8 mouse cellular contexts compared by ENCODE assay signal in genomic region chr2:30503677-30504621, GRCm38 (mm10). TPM values are rescaled to one million over a fixed set of nuclear protein-coding genes. Genes with fewer than 3 reads are reported as not detected.
A peak's percentile ranks its signal among the peaks of the same experiment; 100 is the strongest.
DNase-seq lines count a peak whose midpoint lies in the region; ATAC-seq and TF ChIP-seq lines count a peak whose summit lies in the region.

No protein-coding gene starts in this region.

- H3K4me3 ChIP-seq in hindbrain, embryonic 13.5 days, result no peak overlapping the region
- no peak overlapping the region for H3K4me3 ChIP-seq in hindbrain, embryonic 14.5 days (replicated peaks; ENCODE audit: low read length)
- H3K4me3 ChIP-seq in embryonic facial prominence, embryonic 15.5 days (replicated peaks), result no peak overlapping the region
- H3K4me3 ChIP-seq in cerebellum, adult 2 months (replicated peaks; ENCODE audit: insufficient read depth, low read depth, low read length), result no peak overlapping the region

- H3K4me2 ChIP-seq in hindbrain, embryonic 13.5 days, result no peak overlapping the region
- H3K4me2 ChIP-seq in hindbrain, embryonic 14.5 days (replicated peaks), result no peak overlapping the region
- H3K4me2 ChIP-seq in embryonic facial prominence, embryonic 15.5 days (replicated peaks), result no peak overlapping the region

- peaks cover 8% of the 10 kb centered on the region; the same call in 1 of the 2 replicates for H3K4me1 ChIP-seq in hindbrain, embryonic 13.5 days (replicated peaks)
- no peaks in the 10 kb centered on the region; the same call in 1 of the 2 replicates for H3K4me1 ChIP-seq in hindbrain, embryonic 14.5 days (replicated peaks; ENCODE audit: control insufficient read depth, insufficient read depth, low read length)
- peaks cover 17% of the 10 kb centered on the region for H3K4me1 ChIP-seq in embryonic facial prominence, embryonic 15.5 days
- H3K4me1 ChIP-seq in cerebellum, adult 2 months (ENCODE audit: control insufficient read depth, insufficient read depth, low read length), result no peaks in the 10 kb centered on the region

- 0 out of 2 replicates have a peak, but pooled peaks cover 3% of the 10 kb centered on the region for H3K9me3 ChIP-seq in hindbrain, embryonic 13.5 days
- no peaks in the 10 kb centered on the region for H3K9me3 ChIP-seq in hindbrain, embryonic 14.5 days (ENCODE audit: control insufficient read depth, low read length)
- H3K9me3 ChIP-seq in embryonic facial prominence, embryonic 15.5 days (replicated peaks), result no peaks in the 10 kb centered on the region

- H3K9ac ChIP-seq in hindbrain, embryonic 13.5 days, result no peak overlapping the region
- H3K9ac ChIP-seq in hindbrain, embryonic 14.5 days, result no peak overlapping the region
- no peak overlapping the region for H3K9ac ChIP-seq in embryonic facial prominence, embryonic 15.5 days

- intact Hi-C loops in left cerebral cortex, postnatal 25 days (cut with DNase I), result loop anchor here (5.0 kb wide), 1 partner anchor 88 kb away; no protein-coding TSS in a partner anchor

- no peak for DNase-seq in hindbrain, embryonic 14.5 days (ENCODE audit: low spot score)
- peak; percentile 28 for DNase-seq in R1 (ENCODE audit: low read depth, low spot score)
- peak; percentile 83 to 93 for DNase-seq in left cerebral cortex, postnatal 25 days (ENCODE audit: low spot score in 2 of 2)
- no peak for DNase-seq in yolk sac, embryonic 10.5 days (ENCODE audit: low spot score)
- DNase-seq in gastrocnemius, adult 18-20 months (ENCODE audit: low spot score), result no peak
- DNase-seq in cerebellum, adult 2 months, result no peak

- H3K36me3 ChIP-seq in hindbrain, embryonic 13.5 days, result no peaks in the 10 kb centered on the region
- H3K36me3 ChIP-seq in hindbrain, embryonic 14.5 days (replicated peaks; ENCODE audit: control insufficient read depth, insufficient read depth), result no peaks in the 10 kb centered on the region
- no peaks in the 10 kb centered on the region for H3K36me3 ChIP-seq in embryonic facial prominence, embryonic 15.5 days

- no peaks in the 10 kb centered on the region for H3K27me3 ChIP-seq in hindbrain, embryonic 13.5 days
- H3K27me3 ChIP-seq in hindbrain, embryonic 14.5 days (ENCODE audit: control insufficient read depth, insufficient read depth, low read length), result no peaks in the 10 kb centered on the region
- H3K27me3 ChIP-seq in embryonic facial prominence, embryonic 15.5 days, result no peaks in the 10 kb centered on the region
- H3K27me3 ChIP-seq in cerebellum, adult 2 months (ENCODE audit: control insufficient read depth, insufficient read depth, low read length), result no peaks in the 10 kb centered on the region

- no peak for TF ChIP-seq POLR2A in cerebellum, adult 2 months (IDR thresholded peaks at IDR 0.05; ENCODE audit: borderline replicate concordance, insufficient read depth, low read length)

- TF ChIP-seq CTCF in cerebellum, adult 2 months (IDR thresholded peaks at IDR 0.05; ENCODE audit: borderline replicate concordance, insufficient read depth, low read depth, low read length), result no peak

- no peak for ATAC-seq in hindbrain, embryonic 13.5 days (ENCODE audit: low FRiP score)
- ATAC-seq in hindbrain, embryonic 14.5 days (ENCODE audit: low FRiP score), result no peak
- no peak for ATAC-seq in embryonic facial prominence, embryonic 15.5 days (ENCODE audit: insufficient number of reproducible peaks, low FRiP score, low TSS enrichment, low read depth)

- 48% methylated on average over 23 of the region's 23 CpGs for WGBS in hindbrain, embryonic 13.5 days
- WGBS in hindbrain, embryonic 14.5 days, result 51% methylated on average over 23 of the region's 23 CpGs
- WGBS in embryonic facial prominence, embryonic 15.5 days, result 21% methylated on average over 23 of the region's 23 CpGs
- 51% methylated on average over 23 of the region's 23 CpGs for WGBS in cerebellum, adult 2 months

- peak overlapping the region; percentile 23; the same call in 1 of the 2 replicates for H3K27ac ChIP-seq in hindbrain, embryonic 13.5 days
- H3K27ac ChIP-seq in hindbrain, embryonic 14.5 days, result no peak overlapping the region
- H3K27ac ChIP-seq in embryonic facial prominence, embryonic 15.5 days (replicated peaks), result peak overlapping the region; percentile 73
- H3K27ac ChIP-seq in cerebellum, adult 2 months (ENCODE audit: insufficient read depth, low read length), result no peak overlapping the region

RNA-seq across cellular contexts. Expression of gene Ier5l, which starts 29.9 kb away (rescaled TPM):
- 2.1 and 2.9 TPM in 2 replicates for polyA plus RNA-seq in hindbrain, embryonic 13.5 days (2015; fragmentation: Nextera tagmentation; extraction: Ambion mirVana)
- polyA plus RNA-seq in hindbrain, embryonic 14.5 days (2014; fragmentation: Nextera tagmentation; extraction: Ambion mirVana), result 2.4 and 2.7 TPM in 2 replicates
- 2.2 and 3.0 TPM in 2 replicates for polyA plus RNA-seq in embryonic facial prominence, embryonic 15.5 days (2015; fragmentation: Nextera tagmentation; extraction: Ambion mirVana)
- 10 to 100 TPM; 16.0 to 18.4 TPM for total RNA-seq in left cerebral cortex, postnatal 25 days (2021)
- total RNA-seq in gastrocnemius, adult 18-20 months (2021), result 1 to 10 TPM; 1.0 to 1.7 TPM
- 5.1 and 7.5 TPM in 2 replicates for polyA plus RNA-seq in cerebellum, adult 2 months (2012; rRNA removed)

Comparison
In these comparisons a context has a peak if more than half of its experiments do, and no peak if none do; other contexts are left out.
1. H3K27ac ChIP-seq: peak in hindbrain, embryonic 13.5 days (single experiment) and embryonic facial prominence, embryonic 15.5 days (single experiment); none in hindbrain, embryonic 14.5 days (single experiment) and cerebellum, adult 2 months (single experiment).
2. DNase-seq: peak in R1 (single experiment) and left cerebral cortex, postnatal 25 days (2 of 2); none in hindbrain, embryonic 14.5 days (single experiment), yolk sac, embryonic 10.5 days (single experiment), gastrocnemius, adult 18-20 months (single experiment) and cerebellum, adult 2 months (0 of 2).